Mouse (Mus musculus): ENCODE measurements around the gene Lrrc4c.

The Lrrc4c gene

GRCm38 (mm10) chr2:96317387-96318299 lies at the start of gene Lrrc4c:
TSS of gene Lrrc4c (plus strand) at chr2:96318169.
- DNase-seq (ENCODE audit: low spot score), result no peak

- DNase-seq (ENCODE audit: low spot score), result no peak
These were observed 42.9 kb upstream of the Lrrc4c start for GRCm38 (mm10) chr2:96275061-96275460.

GRCm38 (mm10) chr2:96282926-96283325 lies 35.0 kb upstream of the Lrrc4c start:
- no peak for DNase-seq (ENCODE audit: low spot score)

GRCm38 (mm10) chr2:96287512-96287911 lies 30.5 kb upstream of the Lrrc4c start:
- no peak for DNase-seq (ENCODE audit: low spot score)

- DNase-seq (ENCODE audit: low spot score), result no peak
These were observed 27.4 kb upstream of the Lrrc4c start for GRCm38 (mm10) chr2:96290541-96290940.

- no peak for DNase-seq (ENCODE audit: low spot score)
These were observed 2.9 kb upstream of the Lrrc4c start for GRCm38 (mm10) chr2:96315034-96315433.

GRCm38 (mm10) chr2:96316531-96316930 lies 1.4 kb upstream of the Lrrc4c start:
- DNase-seq (ENCODE audit: low spot score), result no peak

- DNase-seq (ENCODE audit: low spot score), result no peak
These were observed 587 bp downstream of the Lrrc4c start for GRCm38 (mm10) chr2:96318556-96318955.

GRCm38 (mm10) chr2:96319201-96319600 lies 1.2 kb downstream of the Lrrc4c start:
- DNase-seq (ENCODE audit: low spot score), result no peak

GRCm38 (mm10) chr2:96319649-96320048 lies 1.7 kb downstream of the Lrrc4c start:
- DNase-seq (ENCODE audit: low spot score), result no peak

- DNase-seq (ENCODE audit: low spot score), result no peak
These were observed 16.7 kb downstream of the Lrrc4c start for GRCm38 (mm10) chr2:96334652-96335051.

- DNase-seq (ENCODE audit: low spot score), result no peak
These were observed 19.4 kb downstream of the Lrrc4c start for GRCm38 (mm10) chr2:96337354-96337753.

GRCm38 (mm10) chr2:96401186-96401811 lies 83.3 kb downstream of the Lrrc4c start:
- DNase-seq (ENCODE audit: low spot score), result no peak

GRCm38 (mm10) chr2:96402514-96402913 lies 84.5 kb downstream of the Lrrc4c start:
- DNase-seq (ENCODE audit: low spot score), result no peak

- DNase-seq (ENCODE audit: low spot score), result no peak
These were observed 88.9 kb downstream of the Lrrc4c start for GRCm38 (mm10) chr2:96406856-96407255.

- DNase-seq (ENCODE audit: low spot score), result no peak
These were observed 93.2 kb downstream of the Lrrc4c start for GRCm38 (mm10) chr2:96411182-96411581.

- no peak for DNase-seq (ENCODE audit: low spot score)
These were observed 143.6 kb downstream of the Lrrc4c start for GRCm38 (mm10) chr2:96461566-96461965.

- no peak for DNase-seq (ENCODE audit: low spot score)
These were observed 157.7 kb downstream of the Lrrc4c start for GRCm38 (mm10) chr2:96475674-96476073.

GRCm38 (mm10) chr2:96499116-96499882 lies 181.3 kb downstream of the Lrrc4c start:
- DNase-seq (ENCODE audit: low spot score), result no peak

GRCm38 (mm10) chr2:96504140-96504539 lies 186.2 kb downstream of the Lrrc4c start:
- no peak for DNase-seq (ENCODE audit: low spot score)

GRCm38 (mm10) chr2:96505641-96506040 lies 187.7 kb downstream of the Lrrc4c start:
- no peak for DNase-seq (ENCODE audit: low spot score)

GRCm38 (mm10) chr2:96508991-96509390 lies 191.0 kb downstream of the Lrrc4c start:
- DNase-seq (ENCODE audit: low spot score), result no peak

- no peak for DNase-seq (ENCODE audit: low spot score)
These were observed 219.5 kb downstream of the Lrrc4c start for GRCm38 (mm10) chr2:96537469-96537868.

All from spleen, adult 12 weeks (tissue).